Mouse (Mus musculus): ENCODE measurements around the gene Eme2.

- no peak for TF ChIP-seq TAL1 (IDR thresholded peaks at IDR 0.05; ENCODE audit: low read length)
- TF ChIP-seq GATA1 (IDR thresholded peaks at IDR 0.05; ENCODE audit: low read length) = no peak
These were observed 38.3 kb upstream of the Eme2 start for GRCm38 (mm10) chr17:24933163-24933562.

Data from erythroblast, embryonic 14.5 days (primary cell).